Mouse (Mus musculus) forebrain, embryonic 12.5 days (tissue): ENCODE measurements around the gene Ppfia4. TPM values are rescaled to one million over a fixed set of nuclear protein-coding genes. Genes with fewer than 3 reads are reported as not detected.

Experiments
- ATAC-seq: fragments of 200-750 bp; cut with Nextera tagmentation; 2 replicates; pipeline ENCODE4 v1.8.0; 2017; ENCODE audit warnings: moderate TSS enrichment; ENCODE audit not compliant: low FRiP score
- H3K27ac ChIP-seq: fragments of 300-500 bp; sonication (generic); 2 replicates; pipeline ENCODE4 v1.5.1; 2016; ENCODE audit warnings: mild to moderate bottlenecking
- H3K27me3 ChIP-seq: fragments of 300-500 bp; sonication (generic); 2 replicates; pipeline ENCODE4 v1.6.1; 2016; ENCODE audit warnings: mild to moderate bottlenecking
- H3K36me3 ChIP-seq: fragments of 300-500 bp; sonication (generic); replicated peaks from 2 replicates; pipeline ENCODE4 v1.6.1; 2016; ENCODE audit warnings: mild to moderate bottlenecking
- H3K4me1 ChIP-seq: fragments of 300-500 bp; sonication (generic); 2 replicates; pipeline ENCODE4 v1.6.1; 2016
- H3K4me2 ChIP-seq: fragments of 300-500 bp; sonication (generic); 2 replicates; pipeline ENCODE4 v1.6.1; 2016; ENCODE audit warnings: mild to moderate bottlenecking, moderate library complexity
- H3K4me3 ChIP-seq: fragments of 300-500 bp; sonication (generic); replicated peaks from 2 replicates; pipeline ENCODE4 v1.5.1; 2016; ENCODE audit warnings: mild to moderate bottlenecking
- H3K9ac ChIP-seq: fragments of 300-500 bp; sonication (generic); 2 replicates; pipeline ENCODE4 v1.6.1; 2016; ENCODE audit warnings: mild to moderate bottlenecking
- H3K9me3 ChIP-seq: fragments of 300-500 bp; sonication (generic); 2 replicates; pipeline ENCODE4 v1.6.1; 2016
- WGBS: fragments of 180-500 bp; shearing (Covaris S2); methylation state at CpG from one replicate; pipeline ENCODE4 v1.1.7; 2016; 5-methylcytosine and 5-hydroxymethylcytosine counted together
- polyA plus RNA-seq: library from polyadenylated mRNA; unstranded; fragments of >200 nt; fragmentation: Nextera tagmentation; extraction: Ambion mirVana; gene quantifications from 2 replicates; pipeline ENCODE4 v1.2.1, GENCODE M21; 2016

The Ppfia4 gene
- polyA plus RNA-seq, 1 experiment from 2014 or later, result 3.2 TPM

DNA sequence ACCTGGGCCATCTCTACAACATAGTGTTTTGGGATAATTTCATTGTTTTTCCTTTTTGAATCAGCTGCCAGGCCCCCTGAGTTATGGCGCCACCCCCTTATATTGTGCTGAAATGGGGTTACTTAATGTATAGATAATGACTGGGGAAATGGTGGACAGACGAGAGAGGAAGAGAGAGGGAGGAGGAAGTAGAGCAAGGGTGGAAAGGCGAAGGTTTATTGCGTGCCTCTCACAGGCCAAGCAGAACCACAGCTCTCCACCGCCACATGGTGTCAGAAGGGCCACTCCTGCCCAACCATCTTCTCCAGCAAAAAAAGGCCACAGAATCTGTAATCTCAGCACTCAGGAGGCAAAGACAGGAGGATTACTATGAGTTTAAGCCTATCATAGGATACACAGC is 17.5 kb downstream of the Ppfia4 start:
- Histone ChIP-seq H3K9me3 (no peaks in the 10 kb centered on the region), H3K36me3 (no peaks in the 10 kb centered on the region), H3K27me3 (no peaks in the 10 kb centered on the region), H3K27ac (no peak overlapping the region), H3K9ac (no peak overlapping the region), H3K4me1 (no peaks in the 10 kb centered on the region; the same call in 1 of the 2 replicates), H3K4me3 (no peak overlapping the region), H3K4me2 (no peak overlapping the region)
- no peak for ATAC-seq
- WGBS, result 83% methylated on average over 5 of the region's 5 CpGs

DNA sequence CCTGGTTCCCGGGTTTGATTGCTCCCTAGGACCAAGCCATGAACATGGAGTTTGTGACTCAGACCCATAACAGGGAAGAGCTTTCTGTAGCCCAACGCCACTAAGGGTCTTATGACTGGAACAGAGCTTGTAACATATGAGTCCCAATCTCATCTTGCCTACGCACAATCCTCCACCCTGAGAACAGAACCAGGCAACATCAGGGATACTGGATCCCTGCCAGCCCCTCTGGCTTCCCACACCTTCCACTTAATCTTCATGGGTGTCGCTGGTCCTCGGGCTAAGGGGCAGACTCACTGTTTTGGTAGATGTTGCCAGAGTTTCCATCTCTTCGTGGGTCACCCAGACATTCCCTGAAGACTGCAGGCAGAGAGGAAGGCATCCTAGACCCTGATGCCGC is 21.0 kb downstream of the Ppfia4 start:
- H3K4me3 ChIP-seq, result no peak overlapping the region
- H3K36me3 ChIP-seq, result no peaks in the 10 kb centered on the region
- no peaks in the 10 kb centered on the region for H3K4me1 ChIP-seq
- no peak for ATAC-seq
- 89% methylated on average over 7 of the region's 7 CpGs for WGBS
- no peak overlapping the region for H3K9ac ChIP-seq
- no peaks in the 10 kb centered on the region for H3K9me3 ChIP-seq
- H3K4me2 ChIP-seq, result no peak overlapping the region
- no peak overlapping the region for H3K27ac ChIP-seq
- H3K27me3 ChIP-seq, result no peaks in the 10 kb centered on the region

DNA sequence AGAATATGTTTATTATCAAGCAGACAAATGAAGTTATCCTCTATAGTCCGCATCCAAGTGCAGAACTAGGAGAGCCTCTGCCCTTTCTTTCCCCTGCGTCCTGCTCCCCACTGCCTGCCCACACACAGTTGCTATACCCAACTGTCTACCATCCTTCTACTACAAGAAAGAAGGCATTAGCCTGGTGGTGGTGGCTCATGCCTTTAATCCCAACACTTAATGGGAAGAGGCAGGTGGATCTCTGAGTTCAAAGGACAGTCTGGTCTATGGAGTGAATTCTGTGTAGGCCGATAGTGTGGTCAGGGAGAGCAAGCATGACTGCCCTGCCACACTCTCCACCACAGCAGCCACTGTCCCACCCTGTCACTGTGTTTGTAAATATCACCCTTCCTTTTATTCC is 22.0 kb downstream of the Ppfia4 start:
- H3K9ac ChIP-seq, result no peak overlapping the region
- no peak overlapping the region for H3K4me2 ChIP-seq
- peaks cover 4% of the 10 kb centered on the region; the same call in 1 of the 2 replicates for H3K4me1 ChIP-seq
- no peak for ATAC-seq
- H3K9me3 ChIP-seq, result no peaks in the 10 kb centered on the region
- 100% methylated on average over 3 of the region's 3 CpGs for WGBS
- H3K36me3 ChIP-seq, result no peaks in the 10 kb centered on the region
- H3K4me3 ChIP-seq, result no peak overlapping the region
- H3K27me3 ChIP-seq, result no peaks in the 10 kb centered on the region
- no peak overlapping the region for H3K27ac ChIP-seq

DNA sequence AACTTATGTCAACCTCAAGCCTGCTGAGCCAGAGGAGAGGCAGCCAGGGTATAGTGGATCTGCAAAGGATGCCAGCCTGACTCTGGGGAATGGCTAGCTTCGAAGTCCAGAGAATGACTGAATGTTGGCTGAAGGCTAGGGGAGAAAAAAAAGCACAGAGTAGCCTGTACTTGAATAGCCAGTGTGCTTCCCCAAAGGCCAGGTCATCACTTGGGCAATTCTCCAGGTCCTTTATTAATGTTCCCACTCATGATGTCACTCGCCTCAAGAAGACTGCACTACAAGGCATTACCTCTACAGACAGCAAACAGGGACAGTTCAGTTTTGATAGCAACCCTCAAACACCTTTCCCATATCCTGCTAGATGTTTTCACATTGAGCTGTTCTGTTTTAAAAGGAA is 22.4 kb downstream of the Ppfia4 start:
- no peak overlapping the region for H3K27ac ChIP-seq
- no peak for ATAC-seq

DNA sequence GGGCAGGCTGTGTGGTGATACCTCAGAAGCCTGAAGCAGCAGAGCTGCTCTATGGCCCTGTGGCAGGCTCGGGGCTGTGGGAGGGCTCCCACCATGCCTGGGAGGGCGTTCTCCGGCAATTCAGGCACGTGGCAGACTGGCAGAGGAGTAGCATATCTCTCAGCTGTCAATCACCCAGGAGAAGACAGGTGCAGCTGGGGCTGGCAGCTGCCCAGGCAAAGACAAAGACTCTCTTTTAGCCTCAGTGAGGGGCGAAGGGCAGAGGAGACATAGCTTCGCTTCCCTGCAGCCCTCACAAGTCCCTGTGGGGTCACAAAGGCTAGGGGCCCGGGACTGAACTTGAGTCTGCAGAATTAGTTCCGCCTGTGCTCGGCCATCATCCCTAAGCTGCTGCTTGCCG is 25.3 kb downstream of the Ppfia4 start:
- H3K9ac ChIP-seq, result no peak overlapping the region
- 56% methylated on average over 10 of the region's 10 CpGs for WGBS
- ATAC-seq, result peak; percentile 20; the same call in 1 of the 2 replicates
- H3K27me3 ChIP-seq, result no peaks in the 10 kb centered on the region
- H3K4me1 ChIP-seq, result peaks cover 16% of the 10 kb centered on the region
- H3K36me3 ChIP-seq, result no peaks in the 10 kb centered on the region
- no peak overlapping the region for H3K27ac ChIP-seq
- H3K4me3 ChIP-seq, result no peak overlapping the region
- no peak overlapping the region for H3K4me2 ChIP-seq
- 0 out of 2 replicates have a peak, but pooled peaks cover 3% of the 10 kb centered on the region for H3K9me3 ChIP-seq

More for the DNA sequence above, 22.4 kb downstream of the Ppfia4 start:
- 85% methylated on average over 2 of the region's 2 CpGs for WGBS
- peaks cover 5% of the 10 kb centered on the region; the same call in 1 of the 2 replicates for H3K4me1 ChIP-seq
- H3K9ac ChIP-seq, result no peak overlapping the region
- no peak overlapping the region for H3K4me3 ChIP-seq
- no peaks in the 10 kb centered on the region for H3K9me3 ChIP-seq
- H3K4me2 ChIP-seq, result no peak overlapping the region
- H3K36me3 ChIP-seq, result no peaks in the 10 kb centered on the region
- H3K27me3 ChIP-seq, result no peaks in the 10 kb centered on the region

DNA sequence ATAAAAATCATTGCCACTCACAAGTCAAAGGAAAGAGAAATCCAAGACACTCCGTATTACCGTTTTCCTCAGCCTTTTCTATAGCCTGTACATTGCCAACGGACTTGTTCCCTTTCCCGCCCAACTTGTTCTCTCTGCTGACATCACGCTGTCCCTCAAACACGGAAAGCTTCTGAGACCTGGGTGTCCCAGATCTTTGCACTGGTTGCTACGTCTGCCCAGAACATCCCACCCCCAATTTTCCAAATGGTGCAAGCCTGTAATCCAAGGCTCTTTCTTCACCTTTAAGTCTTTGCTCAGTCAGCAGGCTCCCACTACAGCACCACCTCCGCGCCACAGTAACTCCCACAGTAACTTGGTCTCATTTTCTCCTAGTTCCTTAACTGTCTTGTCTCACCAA is 27.8 kb downstream of the Ppfia4 start:
- Histone ChIP-seq H3K4me2 (no peak overlapping the region), H3K9ac (no peak overlapping the region), H3K4me3 (no peak overlapping the region), H3K36me3 (no peaks in the 10 kb centered on the region), H3K4me1 (peaks cover 19% of the 10 kb centered on the region), H3K27ac (no peak overlapping the region), H3K9me3 (0 out of 2 replicates have a peak, but pooled peaks cover 3% of the 10 kb centered on the region), H3K27me3 (peaks cover 11% of the 10 kb centered on the region)
- 94% methylated on average over 9 of the region's 9 CpGs for WGBS
- ATAC-seq, result no peak

DNA sequence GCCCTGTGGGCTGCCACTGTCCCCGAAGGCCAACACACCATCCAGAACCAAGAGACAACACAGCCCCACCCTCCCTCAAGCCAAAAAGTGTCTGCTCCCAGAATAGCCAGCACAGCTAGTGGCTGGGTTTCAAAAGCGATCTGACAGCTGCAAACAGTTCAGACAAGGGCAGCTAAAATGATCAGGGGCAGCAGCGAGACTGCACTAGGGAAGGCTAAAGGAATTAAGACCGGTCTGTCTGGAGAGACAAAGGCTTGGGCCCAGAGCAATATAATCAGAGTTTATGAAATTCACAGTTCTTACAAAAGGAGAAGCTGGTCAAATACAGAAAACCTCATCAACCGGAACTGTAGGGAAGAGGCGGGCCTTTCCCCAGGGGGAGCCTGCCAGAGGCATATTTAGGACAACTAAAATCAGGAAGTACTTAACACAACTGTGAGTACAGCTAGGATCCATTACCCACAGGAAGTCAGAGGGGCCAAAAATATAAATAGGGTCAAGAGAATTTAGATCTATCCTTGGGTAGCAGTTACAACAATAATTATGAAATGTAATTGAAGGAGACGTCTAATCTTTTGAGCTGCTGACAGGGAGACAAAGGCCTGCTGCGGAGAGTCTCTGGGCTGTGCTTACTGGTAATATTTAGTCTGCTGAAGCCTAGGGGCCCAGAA is 30.0 kb downstream of the Ppfia4 start:
- 29% methylated on average over 8 of the region's 8 CpGs for WGBS
- no peak overlapping the region for H3K9ac ChIP-seq

DNA sequence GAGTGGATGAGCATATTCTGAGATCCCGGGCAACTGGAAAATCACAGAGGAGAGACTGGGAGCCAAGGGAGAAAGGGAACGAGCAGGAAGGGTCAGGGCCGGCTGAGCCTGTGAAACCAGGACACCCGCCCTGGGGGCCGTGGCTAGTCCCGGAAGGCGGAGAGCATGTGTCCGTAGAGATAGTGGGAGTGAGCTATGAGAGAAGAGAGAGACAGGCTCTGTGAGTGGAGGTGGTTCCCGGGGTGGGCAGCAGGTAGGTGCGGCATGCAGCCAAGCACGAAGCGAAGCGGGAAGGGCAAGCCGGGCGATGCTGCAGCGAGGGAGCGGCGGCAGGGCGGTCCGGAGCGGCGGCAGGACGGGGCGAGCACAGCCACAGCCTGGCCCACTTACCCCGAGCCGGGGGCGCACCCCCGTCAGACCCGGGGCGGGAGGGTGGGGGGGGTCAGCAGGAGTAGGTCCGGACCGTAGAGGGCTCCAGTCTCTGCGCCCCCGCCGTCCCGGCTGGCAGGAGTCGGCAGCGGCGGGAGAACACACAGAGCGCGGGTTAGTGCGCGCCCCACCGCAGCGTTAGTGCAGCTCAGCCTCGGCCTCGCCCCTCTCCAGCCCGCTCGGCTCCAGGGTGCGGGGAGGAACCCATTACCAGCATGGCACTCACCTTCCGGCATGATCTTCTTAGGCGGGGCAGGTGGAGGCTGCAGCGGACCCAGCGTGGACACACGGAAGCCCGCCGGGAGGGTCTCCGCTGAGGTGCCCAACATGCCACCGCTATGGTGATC is 33.9 kb downstream of the Ppfia4 start:
- no peaks in the 10 kb centered on the region for H3K36me3 ChIP-seq
- peak; percentile 64; the same call in 1 of the 2 replicates for ATAC-seq
- H3K4me2 ChIP-seq, result peak overlapping the region; percentile 96
- peaks cover 44% of the 10 kb centered on the region for H3K27me3 ChIP-seq
- no peaks in the 10 kb centered on the region for H3K9me3 ChIP-seq
- H3K4me1 ChIP-seq, result peaks cover 26% of the 10 kb centered on the region
- WGBS, result 8% methylated on average over 56 of the region's 59 CpGs
- H3K27ac ChIP-seq, result no peak overlapping the region
- H3K9ac ChIP-seq, result peak overlapping the region; percentile 74
- H3K4me3 ChIP-seq, result peak overlapping the region; percentile 63

More for the DNA sequence above, 30.0 kb downstream of the Ppfia4 start:
- peaks cover 31% of the 10 kb centered on the region for H3K4me1 ChIP-seq
- 0 out of 2 replicates have a peak, but pooled peaks cover 3% of the 10 kb centered on the region for H3K9me3 ChIP-seq
- no peak overlapping the region for H3K4me3 ChIP-seq
- no peaks in the 10 kb centered on the region for H3K36me3 ChIP-seq
- ATAC-seq, result no peak
- H3K4me2 ChIP-seq, result no peak overlapping the region
- H3K27ac ChIP-seq, result peak overlapping the region; percentile 66
- peaks cover 33% of the 10 kb centered on the region for H3K27me3 ChIP-seq

DNA sequence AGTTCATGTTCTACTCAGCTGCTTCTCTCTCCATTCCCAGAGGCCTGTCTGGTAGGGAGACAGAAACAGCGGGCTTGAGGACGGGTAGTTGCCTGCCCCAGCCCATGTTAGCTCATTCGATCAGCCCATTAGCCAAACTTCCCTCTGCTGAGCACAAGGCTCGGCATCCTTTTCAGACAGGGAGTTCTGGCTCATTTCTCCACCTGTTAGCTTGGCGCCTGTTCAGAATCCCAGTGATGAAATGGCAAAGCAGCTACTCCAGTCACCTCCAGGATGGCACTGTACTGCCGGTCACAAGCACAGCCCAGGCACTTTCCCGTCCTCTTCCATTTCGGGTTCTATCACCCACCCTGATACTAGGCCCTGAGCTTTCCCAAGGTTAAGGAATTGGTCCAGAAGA is 35.5 kb downstream of the Ppfia4 start:
- Histone ChIP-seq H3K4me1 (peaks cover 14% of the 10 kb centered on the region), H3K9me3 (no peaks in the 10 kb centered on the region), H3K4me2 (no peak overlapping the region), H3K27me3 (peaks cover 44% of the 10 kb centered on the region), H3K36me3 (no peaks in the 10 kb centered on the region), H3K9ac (no peak overlapping the region), H3K4me3 (no peak overlapping the region), H3K27ac (no peak overlapping the region)
- ATAC-seq, result no peak
- WGBS, result 88% methylated on average over 8 of the region's 8 CpGs

DNA sequence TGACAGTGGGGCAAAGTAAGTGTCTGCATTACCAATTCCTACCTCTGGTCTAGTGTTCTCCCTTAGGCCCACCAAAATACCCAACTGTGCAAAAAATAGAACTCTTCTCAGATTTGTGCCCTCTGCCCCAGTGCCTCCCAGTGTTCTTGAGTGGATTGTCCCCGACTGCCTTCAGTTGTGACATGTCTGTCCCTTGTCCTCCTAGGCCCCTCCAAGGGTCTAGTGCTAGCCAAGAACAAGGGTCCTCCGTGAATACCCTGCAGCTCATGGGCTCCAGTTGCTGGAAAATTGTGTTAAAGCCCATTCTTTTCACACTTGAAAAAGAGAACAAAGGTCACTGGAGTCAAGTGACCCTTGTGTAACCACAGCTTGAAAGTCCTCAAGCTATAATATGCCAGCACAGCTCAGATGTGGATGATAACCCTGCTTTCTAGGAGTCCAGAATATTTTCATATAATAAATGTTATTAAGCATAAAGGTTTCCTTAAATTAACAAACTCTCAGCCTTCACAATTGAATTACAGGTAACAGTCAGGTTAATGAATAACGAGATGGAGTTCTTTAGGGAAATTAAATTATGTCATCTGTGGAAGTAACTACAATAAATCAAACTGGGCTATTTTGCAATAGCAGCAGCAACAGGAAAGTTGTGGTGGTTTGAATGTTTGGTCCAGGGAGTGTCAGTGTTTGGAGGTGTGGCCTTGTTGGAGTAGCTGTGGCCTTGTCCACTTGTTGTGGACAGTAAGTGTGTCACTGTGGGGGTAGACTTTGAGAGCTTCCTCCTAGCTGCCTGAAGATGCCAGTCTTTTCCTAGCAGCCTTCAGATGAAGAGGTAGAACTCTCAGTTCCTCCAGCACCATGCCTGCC is 38.8 kb downstream of the Ppfia4 start:
- H3K9me3 ChIP-seq, result no peaks in the 10 kb centered on the region
- ATAC-seq, result no peak
- no peak overlapping the region for H3K27ac ChIP-seq
- peaks cover 24% of the 10 kb centered on the region for H3K27me3 ChIP-seq
- no peaks in the 10 kb centered on the region for H3K36me3 ChIP-seq
- no peak overlapping the region for H3K4me3 ChIP-seq
- no peak overlapping the region for H3K9ac ChIP-seq
- WGBS, result 72% methylated on average over 3 of the region's 3 CpGs
- H3K4me2 ChIP-seq, result no peak overlapping the region
- peaks cover 21% of the 10 kb centered on the region for H3K4me1 ChIP-seq

DNA sequence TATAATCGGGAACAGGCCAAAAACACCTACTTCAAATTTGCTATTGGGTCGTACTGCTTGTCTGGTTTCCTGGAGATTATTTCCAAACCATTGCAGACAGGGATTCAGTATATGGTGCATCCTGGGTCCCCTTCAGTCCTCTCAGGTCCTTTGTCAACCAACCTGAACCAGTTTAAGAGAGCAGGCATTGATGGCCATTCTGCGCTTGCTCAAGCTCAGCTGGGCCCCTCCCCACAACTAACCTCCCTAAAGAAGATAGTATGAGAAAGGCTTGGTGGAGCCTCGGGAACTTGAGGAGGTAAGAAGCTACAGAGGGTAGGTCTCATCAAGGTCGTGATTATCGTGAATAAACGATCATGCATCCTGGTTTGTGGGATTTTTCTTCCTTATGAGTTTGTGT is 39.5 kb downstream of the Ppfia4 start:
- H3K27ac ChIP-seq, result no peak overlapping the region
- H3K27me3 ChIP-seq, result peaks cover 17% of the 10 kb centered on the region
- no peaks in the 10 kb centered on the region for H3K9me3 ChIP-seq
- H3K4me1 ChIP-seq, result peaks cover 16% of the 10 kb centered on the region
- H3K4me2 ChIP-seq, result no peak overlapping the region
- H3K9ac ChIP-seq, result no peak overlapping the region
- no peaks in the 10 kb centered on the region for H3K36me3 ChIP-seq
- no peak overlapping the region for H3K4me3 ChIP-seq
- WGBS, result 91% methylated on average over 7 of the region's 7 CpGs
- ATAC-seq, result no peak

DNA sequence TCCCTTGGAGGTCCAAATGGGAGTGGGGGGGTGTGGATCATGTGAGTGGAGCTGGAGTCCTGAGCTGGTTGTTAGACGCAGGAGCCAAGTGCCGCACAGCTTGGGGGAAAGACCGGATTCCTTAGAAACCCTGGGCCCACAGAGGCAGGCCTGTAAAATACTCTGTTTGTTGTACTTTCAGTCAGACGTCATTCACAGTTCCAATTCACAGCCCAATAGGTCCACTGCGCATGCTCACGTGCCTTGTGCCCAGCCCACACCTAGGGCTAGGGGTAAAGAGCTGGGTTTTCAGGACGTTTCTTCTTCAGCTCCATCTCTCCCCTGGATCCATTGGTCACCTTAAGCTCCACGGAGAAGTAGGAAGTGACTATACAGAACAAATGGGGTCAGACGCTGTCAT is 40.1 kb downstream of the Ppfia4 start:
- no peaks in the 10 kb centered on the region for H3K9me3 ChIP-seq
- H3K36me3 ChIP-seq, result no peaks in the 10 kb centered on the region
- no peak overlapping the region for H3K4me3 ChIP-seq
- peaks cover 16% of the 10 kb centered on the region for H3K4me1 ChIP-seq
- H3K9ac ChIP-seq, result no peak overlapping the region
- no peak overlapping the region for H3K27ac ChIP-seq
- 58% methylated on average over 9 of the region's 9 CpGs for WGBS
- H3K27me3 ChIP-seq, result peaks cover 10% of the 10 kb centered on the region
- ATAC-seq, result no peak
- no peak overlapping the region for H3K4me2 ChIP-seq
